ENCODE assay signal across 7 mouse cellular contexts in genomic region chr19:5787128-5787635, GRCm38 (mm10). TPM values are rescaled to one million over a fixed set of nuclear protein-coding genes. Genes with fewer than 3 reads are reported as not detected.
A peak's percentile ranks its signal among the peaks of the same experiment; 100 is the strongest.
DNase-seq lines count a peak whose midpoint lies in the region; ATAC-seq lines count a peak whose summit lies in the region.

No protein-coding gene starts in this region.

- peak; percentile 82 for DNase-seq in adrenal gland, adult 2 months
- DNase-seq in embryo, embryonic 10 days (ENCODE audit: low spot score), result peak; percentile 86
- peak; percentile 86 for DNase-seq in gastrocnemius, postnatal 10 days
- peak; percentile 94 for DNase-seq in intestine, embryonic 14.5 days (ENCODE audit: low spot score)
- peak; percentile 90 to 96 for DNase-seq in left cerebral cortex, postnatal 14 days (ENCODE audit: low spot score in 2 of 2)
- peak; percentile 96 for DNase-seq in skeletal muscle tissue, adult 2 months (ENCODE audit: low read depth, low spot score)

- H3K4me3 ChIP-seq in intestine, embryonic 14.5 days (ENCODE audit: low read depth, low read length), result no peak overlapping the region

- H3K36me3 ChIP-seq in intestine, embryonic 14.5 days (ENCODE audit: control insufficient read depth, insufficient read depth, low read length), result no peaks in the 10 kb centered on the region

- no peak overlapping the region for H3K9ac ChIP-seq in intestine, embryonic 14.5 days (ENCODE audit: low read length)

- intact Hi-C loops in left cerebral cortex, postnatal 14 days (cut with DNase I), result loop anchor here (2.0 kb wide), 1 partner anchor 92 kb away; no protein-coding TSS in a partner anchor

- ATAC-seq in intestine, embryonic 14.5 days (replicated peaks; ENCODE audit: low FRiP score, low TSS enrichment, low read depth), result 0 out of 2 replicates have a peak, but pooled peaks have one; percentile 40
- ATAC-seq in megakaryocyte progenitor cell, adult 5-6 weeks (replicated peaks; ENCODE audit: poor library complexity), result peak; percentile 90

- no peaks in the 10 kb centered on the region for H3K4me1 ChIP-seq in intestine, embryonic 14.5 days (replicated peaks; ENCODE audit: control insufficient read depth, insufficient read depth, low read length)

- 13% methylated on average over 8 of the region's 8 CpGs for WGBS in intestine, embryonic 14.5 days

- no peak overlapping the region for H3K4me2 ChIP-seq in intestine, embryonic 14.5 days (ENCODE audit: low read length)

- no peaks in the 10 kb centered on the region for H3K27me3 ChIP-seq in intestine, embryonic 14.5 days (replicated peaks; ENCODE audit: control insufficient read depth, insufficient read depth, low read length)

- no peaks in the 10 kb centered on the region for H3K9me3 ChIP-seq in intestine, embryonic 14.5 days (ENCODE audit: control insufficient read depth, low read length)

- H3K27ac ChIP-seq in intestine, embryonic 14.5 days (ENCODE audit: low read depth), result no peak overlapping the region

RNA-seq across cellular contexts. Expression of gene Scyl1, which starts 16.0 kb away (rescaled TPM):
- 100 to 1,000 TPM; 106 to 109 TPM for total RNA-seq in adrenal gland, adult 2 months (2021)
- polyA plus RNA-seq in adrenal gland, adult 2 months (2012; rRNA removed), result 119 and 125 TPM in 2 replicates
- 10 to 100 TPM; 56.0 to 59.6 TPM for total RNA-seq in gastrocnemius, postnatal 10 days (2021)
- polyA plus RNA-seq in intestine, embryonic 14.5 days (2014; fragmentation: Nextera tagmentation; extraction: Ambion mirVana), result 68.8 and 69.2 TPM in 2 replicates
- 10 to 100 TPM; 77.7 to 79.5 TPM for total RNA-seq in left cerebral cortex, postnatal 14 days (2021)
- total RNA-seq in megakaryocyte progenitor cell, adult 5-6 weeks (2015), result 15.7 and 19.9 TPM in 2 replicates
- 23.9 and 28.2 TPM in 2 replicates for total RNA-seq in megakaryocyte progenitor cell, adult 5-6 weeks (2017)

RNA-seq across cellular contexts. Expression of gene Ltbp3, which starts 46.5 kb away (rescaled TPM):
- 100 to 1,000 TPM; 174 to 246 TPM for total RNA-seq in adrenal gland, adult 2 months (2021)
- 737 and 768 TPM in 2 replicates for polyA plus RNA-seq in adrenal gland, adult 2 months (2012; rRNA removed)
- total RNA-seq in gastrocnemius, postnatal 10 days (2021), result 100 to 1,000 TPM in 1 of 2 experiments, 10 to 100 TPM in 1; 88.0 to 113 TPM
- 30.1 and 36.0 TPM in 2 replicates for polyA plus RNA-seq in intestine, embryonic 14.5 days (2014; fragmentation: Nextera tagmentation; extraction: Ambion mirVana)
- total RNA-seq in left cerebral cortex, postnatal 14 days (2021), result 10 to 100 TPM; 26.6 to 29.0 TPM
- 6.1 and 7.6 TPM in 2 replicates for total RNA-seq in megakaryocyte progenitor cell, adult 5-6 weeks (2015)
- 2.7 and 5.6 TPM in 2 replicates for total RNA-seq in megakaryocyte progenitor cell, adult 5-6 weeks (2017)

RNA-seq across cellular contexts. Expression of gene Fam89b, which starts 57.7 kb away (rescaled TPM):
- total RNA-seq in adrenal gland, adult 2 months (2021), result 10 to 100 TPM; 58.1 to 68.4 TPM
- polyA plus RNA-seq in adrenal gland, adult 2 months (2012; rRNA removed), result 443 and 466 TPM in 2 replicates
- total RNA-seq in gastrocnemius, postnatal 10 days (2021), result 10 to 100 TPM; 43.1 to 44.9 TPM
- polyA plus RNA-seq in intestine, embryonic 14.5 days (2014; fragmentation: Nextera tagmentation; extraction: Ambion mirVana), result 85.8 and 95.7 TPM in 2 replicates
- 10 to 100 TPM; 38.7 to 39.2 TPM for total RNA-seq in left cerebral cortex, postnatal 14 days (2021)
- total RNA-seq in megakaryocyte progenitor cell, adult 5-6 weeks (2015), result 40.5 and 42.3 TPM in 2 replicates
- 20.3 and 22.9 TPM in 2 replicates for total RNA-seq in megakaryocyte progenitor cell, adult 5-6 weeks (2017)
